Mouse (Mus musculus) cerebellum, postnatal 36 days (tissue): ENCODE data around the gene Grik1.

Experiments used
- DNase-seq, 2 experiments: peaks; one replicate each; pipeline ENCODE4 v3.0.0; 2021 to 2022; ENCODE audit warnings: mixed read lengths in 2 of 2

Gene Grik1

GRCm38 (mm10) chr16:87848799-87849198 lies 441.3 kb downstream of the Grik1 start:
- no peak for DNase-seq
